Mouse (Mus musculus) hindbrain, embryonic 11.5 days (tissue): ENCODE data around the gene Pofut2. TPM values are rescaled to one million over a fixed set of nuclear protein-coding genes. Genes with fewer than 3 reads are reported as not detected.

ENCODE experiments used
- ATAC-seq: fragments of 200-750 bp; cut with Nextera tagmentation; 2 replicates; pipeline ENCODE4 v1.8.0; 2017; ENCODE audit warnings: mild to moderate bottlenecking, moderate TSS enrichment, moderate library complexity; ENCODE audit not compliant: low FRiP score
- DNase-seq: peaks from one replicate; pipeline ENCODE4 v3.0.0-alpha.2; 2015; ENCODE audit warnings: low spot score
- H3K27ac ChIP-seq: fragments of 300-500 bp; sonication (generic); 2 replicates; pipeline ENCODE4 v1.5.1; 2014; ENCODE audit warnings: mild to moderate bottlenecking, low read depth, low read length
- H3K27me3 ChIP-seq: fragments of 300-500 bp; sonication (generic); 2 replicates; pipeline ENCODE4 v1.6.1; 2014; ENCODE audit warnings: mild to moderate bottlenecking, low read length, moderate library complexity, mixed read lengths; ENCODE audit not compliant: control insufficient read depth, insufficient read depth
- H3K36me3 ChIP-seq: fragments of 300-500 bp; sonication (generic); 2 replicates; pipeline ENCODE4 v1.6.1; 2014; ENCODE audit warnings: mild to moderate bottlenecking, low read length, moderate library complexity, mixed read lengths; ENCODE audit not compliant: control insufficient read depth, insufficient read depth
- H3K4me1 ChIP-seq: fragments of 300-500 bp; sonication (generic); replicated peaks from 2 replicates; pipeline ENCODE4 v1.6.1; 2014; ENCODE audit warnings: low read length, mixed read lengths; ENCODE audit not compliant: control insufficient read depth, insufficient read depth
- H3K4me2 ChIP-seq: fragments of 300-500 bp; sonication (generic); replicated peaks from 2 replicates; pipeline ENCODE4 v1.6.1; 2014; ENCODE audit warnings: mild to moderate bottlenecking, low read depth, low read length
- H3K4me3 ChIP-seq: fragments of 300-500 bp; sonication (generic); 2 replicates; pipeline ENCODE4 v1.5.1; 2014; ENCODE audit warnings: low read depth, low read length
- H3K9ac ChIP-seq: fragments of 300-500 bp; sonication (generic); 2 replicates; pipeline ENCODE4 v1.6.1; 2014; ENCODE audit warnings: low read depth, low read length
- H3K9me3 ChIP-seq: fragments of 300-500 bp; sonication (generic); 2 replicates; pipeline ENCODE4 v1.6.1; 2016; ENCODE audit warnings: low read length; ENCODE audit not compliant: control insufficient read depth
- WGBS: fragments of 180-500 bp; shearing (Covaris S2); extraction: QIAGEN DNeasy Blood & Tissue Kit; methylation state at CpG from one replicate; pipeline ENCODE4 v1.1.7; 2014; 5-methylcytosine and 5-hydroxymethylcytosine counted together
- polyA plus RNA-seq: library from polyadenylated mRNA; unstranded; fragments of >200 nt; fragmentation: Nextera tagmentation; extraction: Ambion mirVana; gene quantifications from 2 replicates; pipeline ENCODE4 v1.2.1, GENCODE M21; 2014

Gene Pofut2
- polyA plus RNA-seq, 1 experiment from 2014 or later, result 72.6 TPM

GRCm38 (mm10) chr10:77305766-77306165 lies 46.7 kb downstream of the Pofut2 start:
- ATAC-seq (no peak), DNase-seq (no peak)
- Histone ChIP-seq H3K9ac (no peak overlapping the region), H3K27ac (no peak overlapping the region), H3K4me2 (no peak overlapping the region), H3K36me3 (no peaks in the 10 kb centered on the region), H3K27me3 (no peaks in the 10 kb centered on the region), H3K9me3 (no peaks in the 10 kb centered on the region), H3K4me1 (no peaks in the 10 kb centered on the region), H3K4me3 (no peak overlapping the region)
- 75% methylated on average over 8 of the region's 8 CpGs for WGBS

DNA sequence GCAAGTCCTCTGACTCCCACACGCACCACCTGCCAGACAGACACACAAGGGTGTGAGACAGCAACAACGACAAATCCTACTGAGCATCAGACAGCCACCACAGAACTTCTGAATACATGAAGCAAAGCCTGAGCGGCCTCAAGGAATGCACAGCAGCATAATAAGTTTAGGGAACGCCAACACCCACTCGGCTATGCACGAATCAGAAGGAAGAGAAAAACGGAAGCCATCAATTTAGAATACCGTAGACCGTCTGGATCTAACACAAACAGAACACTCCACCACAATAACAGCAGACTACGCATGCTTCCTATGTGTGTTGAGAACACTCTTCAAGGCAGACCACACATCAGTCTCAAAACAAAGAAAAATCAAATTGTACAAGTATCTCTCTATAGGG lies 50.0 kb downstream of the Pofut2 start:
- DNase-seq (no peak), ATAC-seq (no peak)
- H3K36me3 ChIP-seq, result no peaks in the 10 kb centered on the region
- H3K9ac ChIP-seq, result no peak overlapping the region
- no peaks in the 10 kb centered on the region for H3K9me3 ChIP-seq
- H3K27ac ChIP-seq, result no peak overlapping the region
- no peaks in the 10 kb centered on the region for H3K27me3 ChIP-seq
- WGBS, result 76% methylated on average over 10 of the region's 10 CpGs
- no peak overlapping the region for H3K4me3 ChIP-seq
- H3K4me2 ChIP-seq, result no peak overlapping the region
- H3K4me1 ChIP-seq, result no peaks in the 10 kb centered on the region

DNA sequence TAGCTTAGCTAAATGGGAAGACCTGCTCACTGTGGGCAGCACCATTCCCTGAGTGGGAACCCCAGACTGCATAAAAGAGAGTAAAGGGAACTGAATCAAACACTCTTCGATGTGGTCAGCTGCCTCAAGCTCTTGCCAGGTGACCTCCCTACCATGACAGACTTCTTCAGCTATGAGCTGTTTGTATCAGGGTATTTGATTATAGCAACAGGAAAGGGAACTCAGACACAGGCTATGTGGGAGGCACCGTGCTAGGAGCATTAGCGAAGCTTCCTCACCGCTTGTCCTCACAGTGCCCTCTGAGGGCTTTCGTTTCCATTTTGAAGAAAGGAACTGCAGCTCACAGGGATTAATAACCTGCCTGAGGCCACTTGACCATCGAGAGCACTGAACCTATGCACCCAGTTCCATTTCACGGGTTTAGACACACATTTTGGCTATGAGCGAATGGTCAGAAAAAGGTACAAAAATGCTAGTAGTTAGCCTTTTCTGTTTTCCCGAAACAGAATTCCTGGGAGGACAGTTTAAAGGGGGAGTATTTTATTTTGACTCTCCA lies 55.8 kb downstream of the Pofut2 start:
- DNase-seq, result no peak

GRCm38 (mm10) chr10:77315682-77316081 lies 56.7 kb downstream of the Pofut2 start:
- Histone ChIP-seq H3K4me2 (no peak overlapping the region), H3K36me3 (no peaks in the 10 kb centered on the region), H3K9me3 (no peaks in the 10 kb centered on the region), H3K27ac (no peak overlapping the region), H3K4me3 (no peak overlapping the region), H3K27me3 (no peaks in the 10 kb centered on the region), H3K9ac (no peak overlapping the region), H3K4me1 (no peaks in the 10 kb centered on the region)
- no peak for DNase-seq
- ATAC-seq, result no peak
- WGBS, result 85% methylated on average over 2 of the region's 2 CpGs

More for the DNA sequence above, 55.8 kb downstream of the Pofut2 start:
- WGBS, result 87% methylated on average over 9 of the region's 9 CpGs
- Histone ChIP-seq H3K27ac (no peak overlapping the region), H3K36me3 (no peaks in the 10 kb centered on the region), H3K9ac (no peak overlapping the region), H3K4me3 (no peak overlapping the region), H3K9me3 (no peaks in the 10 kb centered on the region), H3K4me1 (no peaks in the 10 kb centered on the region), H3K4me2 (no peak overlapping the region), H3K27me3 (no peaks in the 10 kb centered on the region)
- no peak for ATAC-seq

Other genes starting within 250 kb of the Pofut2 start
- 23.2 and 24.5 TPM in 2 replicates for gene Slc19a1, start 227.0 kb upstream of the Pofut2 start, polyA plus RNA-seq
- gene Col18a1, start 92.7 kb upstream of the Pofut2 start, polyA plus RNA-seq, result 40.4 and 48.3 TPM in 2 replicates
- gene Adarb1, start 159.1 kb downstream of the Pofut2 start, polyA plus RNA-seq, result 5.2 and 6.3 TPM in 2 replicates